Comparison of ENCODE assay signal across 8 mouse cellular contexts in the genomic region with DNA sequence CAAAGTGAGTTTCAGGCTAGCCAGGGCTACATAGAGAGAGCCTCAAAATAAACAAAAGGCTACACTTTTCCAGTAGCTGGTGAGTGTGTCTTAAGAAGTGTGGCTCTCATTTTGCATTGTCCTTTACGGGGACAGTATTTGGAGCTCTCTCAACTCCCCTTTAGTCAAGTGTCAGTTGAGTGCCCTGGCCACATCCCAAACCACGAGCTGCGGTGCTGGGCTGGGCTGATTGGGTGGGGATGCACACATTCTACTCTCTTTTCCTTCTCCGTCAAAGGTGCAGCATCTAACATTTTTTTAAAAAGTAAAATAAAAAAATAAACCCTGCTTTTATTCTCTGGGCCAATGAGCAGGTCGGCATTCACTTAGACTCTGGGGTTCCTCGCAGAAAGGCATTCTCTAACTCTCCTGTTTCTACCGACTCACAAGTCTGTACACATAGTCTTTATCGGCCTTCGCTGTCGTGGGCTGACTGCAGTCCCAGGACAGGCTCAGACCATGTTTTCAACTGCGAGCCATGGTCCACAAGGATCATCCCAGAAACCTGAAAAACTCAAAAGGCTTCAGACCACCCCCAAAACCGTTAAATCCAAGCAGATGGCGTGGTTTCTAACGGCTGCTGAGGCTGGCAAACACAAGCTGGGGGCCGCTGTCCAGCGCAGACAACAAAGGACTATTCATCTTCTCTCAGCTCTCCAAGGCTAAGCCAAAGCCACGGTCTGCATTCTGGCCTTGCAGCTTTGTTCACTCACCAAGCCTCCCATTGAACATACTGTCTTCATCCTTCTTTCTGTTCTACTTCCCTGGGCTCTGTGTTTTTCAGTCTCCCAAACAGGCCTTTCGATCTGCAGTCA.
A peak's percentile ranks its signal among the peaks of the same experiment; 100 is the strongest.
DNase-seq lines count a peak whose midpoint lies in the region; ATAC-seq lines count a peak whose summit lies in the region.

No protein-coding gene starts in this region.

- H3K27ac ChIP-seq in forebrain, embryonic 16.5 days (ENCODE audit: low read length), result peak overlapping the region; percentile 39

- no peak overlapping the region; the same call in 1 of the 2 replicates for H3K9ac ChIP-seq in forebrain, embryonic 16.5 days (replicated peaks; ENCODE audit: low read depth, low read length)

- H3K4me2 ChIP-seq in forebrain, embryonic 16.5 days (ENCODE audit: low read length), result no peak overlapping the region

- peaks cover 16% of the 10 kb centered on the region for H3K4me1 ChIP-seq in forebrain, embryonic 16.5 days (replicated peaks; ENCODE audit: control insufficient read depth, insufficient read depth, low read length)

- no peaks in the 10 kb centered on the region for H3K9me3 ChIP-seq in forebrain, embryonic 16.5 days (ENCODE audit: control insufficient read depth, low read length)

- WGBS in forebrain, embryonic 16.5 days, result 19% methylated on average over 18 of the region's 18 CpGs

- H3K4me3 ChIP-seq in forebrain, embryonic 16.5 days (replicated peaks; ENCODE audit: low read length), result no peak overlapping the region

- peak; percentile 43 for DNase-seq in adrenal gland, adult 8-10 months
- no peak for DNase-seq in adrenal gland, postnatal 4 days (ENCODE audit: low spot score in 2 of 2)
- peak; percentile 16 for DNase-seq in R1 (ENCODE audit: low read depth, low spot score)
- DNase-seq in thymus, postnatal 14 days, result no peak
- no peak for DNase-seq in urinary bladder, postnatal 14 days (ENCODE audit: low spot score)
- no peak for DNase-seq in kidney, postnatal 10 days

- peak; percentile 70 for ATAC-seq in forebrain, embryonic 16.5 days
- peak; percentile 77 for ATAC-seq in megakaryocyte-erythroid progenitor cell, adult 5-6 weeks (replicated peaks; ENCODE audit: low FRiP score, low TSS enrichment, poor library complexity, severe bottlenecking)

- H3K36me3 ChIP-seq in forebrain, embryonic 16.5 days (ENCODE audit: control insufficient read depth, insufficient read depth), result no peaks in the 10 kb centered on the region

- H3K27me3 ChIP-seq in forebrain, embryonic 16.5 days (replicated peaks; ENCODE audit: control insufficient read depth, insufficient read depth, low read length), result no peaks in the 10 kb centered on the region

Comparison
In these comparisons a context has a peak if more than half of its experiments do, and no peak if none do; other contexts are left out.
1. DNase-seq: peak in adrenal gland, adult 8-10 months (single experiment) and R1 (single experiment); none in adrenal gland, postnatal 4 days (0 of 2), thymus, postnatal 14 days (single experiment), urinary bladder, postnatal 14 days (single experiment) and kidney, postnatal 10 days (single experiment).